Mouse (Mus musculus) ES-E14 (cell line): ENCODE measurements around the gene Fndc3b.

Experiments
- MAFK ChIP-seq: IDR thresholded peaks from 2 replicates; pipeline ENCODE4 v1.6.1; 2014; ENCODE audit warnings: mild to moderate bottlenecking, low read depth, low read length, inconsistent platforms; ENCODE audit not compliant: insufficient read depth
- ZNF384 ChIP-seq: IDR thresholded peaks from 2 replicates; pipeline ENCODE4 v1.6.1; 2012; ENCODE audit warnings: low read depth, low read length, inconsistent platforms

GRCm38 (mm10) chr3:27565314-27565713, 145.8 kb downstream of the Fndc3b start:
- no peak for TF ChIP-seq MAFK
- no peak for TF ChIP-seq ZNF384
